ENCODE assay signal across 10 mouse cellular contexts in the genomic region with DNA sequence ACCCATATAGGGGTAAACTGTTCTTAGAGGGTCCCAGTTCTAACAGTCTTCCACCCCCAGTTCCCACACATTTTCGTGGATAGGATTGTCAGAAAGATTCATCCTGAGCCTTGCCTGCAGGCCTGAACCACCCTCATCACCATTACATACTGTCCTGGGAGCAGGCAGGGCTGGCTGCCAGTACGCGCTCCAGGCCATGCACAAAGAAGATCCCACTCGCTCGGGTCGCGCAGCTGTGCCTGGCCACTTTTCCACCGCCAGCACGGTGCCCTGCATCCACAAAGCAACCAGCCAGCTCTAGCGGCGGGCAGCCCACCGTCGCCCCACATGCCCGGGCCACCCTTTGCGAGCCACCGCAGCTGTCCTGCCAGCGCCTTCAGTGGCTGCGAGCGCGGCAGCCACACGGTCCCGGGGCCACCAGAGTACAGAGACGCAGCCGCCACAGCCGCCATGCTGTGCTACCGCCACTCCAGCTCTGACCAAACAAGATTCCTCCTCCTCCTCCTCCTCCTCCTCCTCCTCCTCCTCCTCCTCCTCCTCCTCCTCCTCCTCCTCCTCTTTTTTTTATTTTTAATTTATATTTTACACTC. TPM values are rescaled to one million over a fixed set of nuclear protein-coding genes. Genes with fewer than 3 reads are reported as not detected.
DNase-seq lines count a peak whose midpoint lies in the region; ATAC-seq lines count a peak whose summit lies in the region.
"Had no signal": no experiment of that assay in that cellular context is flagged by ENCODE, and none has a peak within 500 bp of the region (broad histone marks: within the 10 kb centered on the region; RNA-seq: fewer than 3 reads in every experiment).

No protein-coding gene starts in this region.

- no peaks in the 10 kb centered on the region for H3K4me1 ChIP-seq in kidney, embryonic 14.5 days (ENCODE audit: control insufficient read depth, insufficient read depth, low read length)
- H3K4me1 ChIP-seq in forebrain, embryonic 16.5 days (replicated peaks; ENCODE audit: control insufficient read depth, insufficient read depth, low read length), result no peaks in the 10 kb centered on the region
- H3K4me1 ChIP-seq in midbrain, embryonic 11.5 days (ENCODE audit: control insufficient read depth, insufficient read depth, low read length), result no peaks in the 10 kb centered on the region

- H3K27ac ChIP-seq in kidney, embryonic 14.5 days (ENCODE audit: low read depth, low read length), result no peak overlapping the region
- H3K27ac ChIP-seq in forebrain, embryonic 16.5 days (ENCODE audit: low read length), result no peak overlapping the region
- H3K27ac ChIP-seq in midbrain, embryonic 11.5 days (ENCODE audit: low read depth, low read length), result no peak overlapping the region

- WGBS in kidney, embryonic 14.5 days, result 67% methylated on average over 24 of the region's 26 CpGs
- 47% methylated on average over 18 of the region's 26 CpGs for WGBS in forebrain, embryonic 16.5 days
- WGBS in midbrain, embryonic 11.5 days, result 52% methylated on average over 17 of the region's 26 CpGs

- H3K4me3 ChIP-seq in kidney, embryonic 14.5 days (ENCODE audit: low read length), result peak overlapping the region; percentile 6
- peak overlapping the region; percentile 28 for H3K4me3 ChIP-seq in forebrain, embryonic 16.5 days (replicated peaks; ENCODE audit: low read length)
- no peak overlapping the region for H3K4me3 ChIP-seq in midbrain, embryonic 11.5 days (ENCODE audit: low read depth, low read length)

- no peaks in the 10 kb centered on the region for H3K36me3 ChIP-seq in kidney, embryonic 14.5 days (ENCODE audit: control insufficient read depth, insufficient read depth, low read length)
- H3K36me3 ChIP-seq in forebrain, embryonic 16.5 days (ENCODE audit: control insufficient read depth, insufficient read depth), result no peaks in the 10 kb centered on the region
- no peaks in the 10 kb centered on the region for H3K36me3 ChIP-seq in midbrain, embryonic 11.5 days (ENCODE audit: control insufficient read depth, insufficient read depth, low read length)
- H3K36me3 ChIP-seq: G1E had no signal

- no peak overlapping the region for H3K4me2 ChIP-seq in kidney, embryonic 14.5 days (replicated peaks; ENCODE audit: low read depth, low read length)
- H3K4me2 ChIP-seq in forebrain, embryonic 16.5 days (ENCODE audit: low read length), result peak overlapping the region; percentile 37
- H3K4me2 ChIP-seq in midbrain, embryonic 11.5 days, result no peak overlapping the region; the same call in 1 of the 2 replicates

- no peak for DNase-seq in kidney, adult 9 months
- DNase-seq in ZHBTc4 (ENCODE audit: low read depth, low spot score), result peak; percentile 57
- no peak for DNase-seq in midbrain, embryonic 11.5 days (ENCODE audit: low spot score, missing footprints)
- DNase-seq in ovary, postnatal 10 days (ENCODE audit: low spot score), result no peak
- no peak for DNase-seq in c-Kit-positive CD71-positive TER-119-positive erythroid progenitor cells, embryonic 14.5 days (ENCODE audit: low spot score)
- no peak for DNase-seq in kidney, adult 11 months
- DNase-seq: cerebellum, adult 9-10 months had no signal

- ATAC-seq in kidney, embryonic 14.5 days (ENCODE audit: low FRiP score, low TSS enrichment), result no peak
- peak; percentile 52; the same call in 1 of the 2 replicates for ATAC-seq in forebrain, embryonic 16.5 days
- ATAC-seq in midbrain, embryonic 11.5 days (ENCODE audit: low FRiP score), result peak; percentile 35; the same call in 1 of the 2 replicates

- no peaks in the 10 kb centered on the region for H3K9me3 ChIP-seq in kidney, embryonic 14.5 days (ENCODE audit: control insufficient read depth, low read length)
- no peaks in the 10 kb centered on the region for H3K9me3 ChIP-seq in forebrain, embryonic 16.5 days (ENCODE audit: control insufficient read depth, low read length)
- H3K9me3 ChIP-seq in midbrain, embryonic 11.5 days (ENCODE audit: control insufficient read depth, low read length), result no peaks in the 10 kb centered on the region; the same call in 1 of the 2 replicates
- H3K9me3 ChIP-seq: G1E had no signal

- H3K27me3 ChIP-seq in kidney, embryonic 14.5 days (ENCODE audit: control insufficient read depth, insufficient read depth, low read length), result no peaks in the 10 kb centered on the region
- H3K27me3 ChIP-seq in forebrain, embryonic 16.5 days (replicated peaks; ENCODE audit: control insufficient read depth, insufficient read depth, low read length), result no peaks in the 10 kb centered on the region; the same call in 1 of the 2 replicates
- H3K27me3 ChIP-seq in midbrain, embryonic 11.5 days (ENCODE audit: control insufficient read depth, insufficient read depth, low read length), result peaks cover 14% of the 10 kb centered on the region

- H3K9ac ChIP-seq in kidney, embryonic 14.5 days (ENCODE audit: low read depth, low read length), result no peak overlapping the region
- H3K9ac ChIP-seq in forebrain, embryonic 16.5 days (replicated peaks; ENCODE audit: low read depth, low read length), result peak overlapping the region; percentile 22; the same call in 1 of the 2 replicates
- H3K9ac ChIP-seq in midbrain, embryonic 11.5 days (ENCODE audit: low read length), result no peak overlapping the region

RNA-seq across cellular contexts. Expression of a gene that starts 31.8 kb away (rescaled TPM):
- polyA plus RNA-seq in kidney, embryonic 14.5 days (2014; fragmentation: Nextera tagmentation; extraction: Ambion mirVana), result 6.1 and 8.5 TPM in 2 replicates
- polyA plus RNA-seq in forebrain, embryonic 16.5 days (2015; fragmentation: Nextera tagmentation; extraction: Ambion mirVana), result 138 and 159 TPM in 2 replicates
- 30.8 and 32.3 TPM in 2 replicates for polyA plus RNA-seq in midbrain, embryonic 11.5 days (2014; fragmentation: Nextera tagmentation; extraction: Ambion mirVana)
